Mouse (Mus musculus) heart, embryonic 12.5 days (tissue): ENCODE measurements around the gene Pwwp2b. TPM values are rescaled to one million over a fixed set of nuclear protein-coding genes. Genes with fewer than 3 reads are reported as not detected.
A peak's percentile ranks its signal among the peaks of the same experiment; 100 is the strongest.

Experiments used
- ATAC-seq: fragments of 200-750 bp; cut with Nextera tagmentation; 2 replicates; pipeline ENCODE4 v1.8.0; 2017; ENCODE audit warnings: moderate TSS enrichment, moderate library complexity; ENCODE audit not compliant: insufficient number of reproducible peaks, low FRiP score
- H3K27ac ChIP-seq: fragments of 300-500 bp; sonication (generic); 2 replicates; pipeline ENCODE4 v1.5.1; 2016; ENCODE audit warnings: mild to moderate bottlenecking, moderate library complexity; ENCODE audit not compliant: poor library complexity, severe bottlenecking
- H3K27me3 ChIP-seq: fragments of 300-500 bp; sonication (generic); replicated peaks from 2 replicates; pipeline ENCODE4 v1.6.1; 2016; ENCODE audit warnings: mild to moderate bottlenecking, moderate library complexity
- H3K36me3 ChIP-seq: fragments of 300-500 bp; sonication (generic); 2 replicates; pipeline ENCODE4 v1.6.1; 2016; ENCODE audit warnings: mild to moderate bottlenecking, moderate library complexity
- H3K4me1 ChIP-seq: fragments of 300-500 bp; sonication (generic); replicated peaks from 2 replicates; pipeline ENCODE4 v1.6.1; 2016; ENCODE audit warnings: mild to moderate bottlenecking
- H3K4me2 ChIP-seq: fragments of 300-500 bp; sonication (generic); 2 replicates; pipeline ENCODE4 v1.6.1; 2016; ENCODE audit warnings: mild to moderate bottlenecking, moderate library complexity
- H3K4me3 ChIP-seq: fragments of 300-500 bp; sonication (generic); 2 replicates; pipeline ENCODE4 v1.5.1; 2016; ENCODE audit warnings: mild to moderate bottlenecking
- H3K9ac ChIP-seq: fragments of 300-500 bp; sonication (generic); 2 replicates; pipeline ENCODE4 v1.6.1; 2016; ENCODE audit warnings: mild to moderate bottlenecking, moderate library complexity
- H3K9me3 ChIP-seq: fragments of 300-500 bp; sonication (generic); replicated peaks from 2 replicates; pipeline ENCODE4 v1.6.1; 2016; ENCODE audit warnings: mild to moderate bottlenecking, moderate library complexity
- WGBS: fragments of 180-500 bp; shearing (Covaris S2); methylation state at CpG from one replicate; pipeline ENCODE4 v1.1.7; 2016; 5-methylcytosine and 5-hydroxymethylcytosine counted together
- polyA plus RNA-seq: library from polyadenylated mRNA; unstranded; fragments of >200 nt; fragmentation: Nextera tagmentation; extraction: Ambion mirVana; gene quantifications from 2 replicates; pipeline ENCODE4 v1.2.1, GENCODE M21; 2016

Gene Pwwp2b
- polyA plus RNA-seq, 1 experiment from 2014 or later: 8.0 TPM

- 17% methylated on average over 2 of the region's 2 CpGs for WGBS
- Histone ChIP-seq H3K9ac (no peak overlapping the region), H3K27ac (no peak overlapping the region), H3K4me2 (no peak overlapping the region), H3K4me3 (no peak overlapping the region), H3K4me1 (peaks cover 32% of the 10 kb centered on the region), H3K9me3 (no peaks in the 10 kb centered on the region), H3K36me3 (no peaks in the 10 kb centered on the region), H3K27me3 (no peaks in the 10 kb centered on the region)
- no peak for ATAC-seq
These were observed 32.9 kb downstream of the Pwwp2b start for GRCm38 (mm10) chr7:139281195-139281594.

- Histone ChIP-seq H3K36me3 (no peaks in the 10 kb centered on the region), H3K9ac (no peak overlapping the region), H3K4me2 (no peak overlapping the region), H3K4me1 (peaks cover 32% of the 10 kb centered on the region), H3K27me3 (no peaks in the 10 kb centered on the region), H3K4me3 (no peak overlapping the region), H3K9me3 (no peaks in the 10 kb centered on the region), H3K27ac (no peak overlapping the region)
- 78% methylated on average over 3 of the region's 3 CpGs for WGBS
- ATAC-seq: no peak
These were observed 33.8 kb downstream of the Pwwp2b start for GRCm38 (mm10) chr7:139282037-139282436.

GRCm38 (mm10) chr7:139285295-139285943 is 37.1 kb downstream of the Pwwp2b start:
- no peak for ATAC-seq
- Histone ChIP-seq H3K4me3 (no peak overlapping the region), H3K27ac (no peak overlapping the region), H3K9me3 (no peaks in the 10 kb centered on the region), H3K4me1 (peaks cover 20% of the 10 kb centered on the region), H3K36me3 (no peaks in the 10 kb centered on the region), H3K4me2 (no peak overlapping the region), H3K27me3 (no peaks in the 10 kb centered on the region), H3K9ac (no peak overlapping the region)
- WGBS: 70% methylated on average over 16 of the region's 16 CpGs

- Histone ChIP-seq H3K4me2 (no peak overlapping the region), H3K9me3 (no peaks in the 10 kb centered on the region), H3K36me3 (no peaks in the 10 kb centered on the region), H3K4me1 (peaks cover 7% of the 10 kb centered on the region; the same call in 1 of the 2 replicates), H3K27ac (no peak overlapping the region), H3K9ac (no peak overlapping the region), H3K27me3 (no peaks in the 10 kb centered on the region), H3K4me3 (no peak overlapping the region)
- WGBS: 57% methylated on average over 7 of the region's 7 CpGs
- ATAC-seq: no peak
These were observed 40.3 kb downstream of the Pwwp2b start for GRCm38 (mm10) chr7:139288540-139288939.

- H3K9me3 ChIP-seq: no peaks in the 10 kb centered on the region
- H3K36me3 ChIP-seq: no peaks in the 10 kb centered on the region
- no peak overlapping the region for H3K27ac ChIP-seq
- H3K9ac ChIP-seq: no peak overlapping the region
- H3K4me2 ChIP-seq: no peak overlapping the region
- H3K4me3 ChIP-seq: no peak overlapping the region
- no peak for ATAC-seq
- no peaks in the 10 kb centered on the region for H3K27me3 ChIP-seq
- WGBS: 60% methylated on average over 4 of the region's 4 CpGs
- peaks cover 26% of the 10 kb centered on the region for H3K4me1 ChIP-seq
These were observed 45.1 kb downstream of the Pwwp2b start for GRCm38 (mm10) chr7:139293350-139293749.

GRCm38 (mm10) chr7:139294076-139294475 is 45.8 kb downstream of the Pwwp2b start:
- H3K4me2 ChIP-seq: no peak overlapping the region
- no peak overlapping the region for H3K9ac ChIP-seq
- H3K4me1 ChIP-seq: peaks cover 26% of the 10 kb centered on the region
- H3K27ac ChIP-seq: no peak overlapping the region
- no peak for ATAC-seq
- no peak overlapping the region for H3K4me3 ChIP-seq
- WGBS: 86% methylated on average over 5 of the region's 5 CpGs
- H3K27me3 ChIP-seq: no peaks in the 10 kb centered on the region
- no peaks in the 10 kb centered on the region for H3K36me3 ChIP-seq
- no peaks in the 10 kb centered on the region for H3K9me3 ChIP-seq

- WGBS: 73% methylated on average over 1 of the region's 1 CpGs
- no peak overlapping the region for H3K9ac ChIP-seq
- no peaks in the 10 kb centered on the region for H3K36me3 ChIP-seq
- ATAC-seq: peak; percentile 5; the same call in 1 of the 2 replicates
- peaks cover 30% of the 10 kb centered on the region for H3K4me1 ChIP-seq
- no peak overlapping the region for H3K4me3 ChIP-seq
- H3K27ac ChIP-seq: no peak overlapping the region
- no peaks in the 10 kb centered on the region for H3K27me3 ChIP-seq
- H3K4me2 ChIP-seq: no peak overlapping the region
- no peaks in the 10 kb centered on the region for H3K9me3 ChIP-seq
These were observed 47.4 kb downstream of the Pwwp2b start for GRCm38 (mm10) chr7:139295653-139296052.

- 66% methylated on average over 10 of the region's 10 CpGs for WGBS
- H3K27me3 ChIP-seq: no peaks in the 10 kb centered on the region
- no peak overlapping the region for H3K4me2 ChIP-seq
- H3K9me3 ChIP-seq: no peaks in the 10 kb centered on the region
- no peak overlapping the region for H3K4me3 ChIP-seq
- H3K27ac ChIP-seq: no peak overlapping the region; the same call in 1 of the 2 replicates
- H3K4me1 ChIP-seq: peaks cover 34% of the 10 kb centered on the region
- ATAC-seq: no peak
- peak overlapping the region; percentile 8; the same call in 1 of the 2 replicates for H3K9ac ChIP-seq
- H3K36me3 ChIP-seq: no peaks in the 10 kb centered on the region
These were observed 48.3 kb downstream of the Pwwp2b start for GRCm38 (mm10) chr7:139296552-139297100.

GRCm38 (mm10) chr7:139298446-139298845 is 50.2 kb downstream of the Pwwp2b start:
- no peaks in the 10 kb centered on the region for H3K27me3 ChIP-seq
- WGBS: 38% methylated on average over 4 of the region's 4 CpGs
- H3K4me1 ChIP-seq: peaks cover 50% of the 10 kb centered on the region
- no peak overlapping the region for H3K4me2 ChIP-seq
- H3K4me3 ChIP-seq: no peak overlapping the region
- H3K9me3 ChIP-seq: no peaks in the 10 kb centered on the region
- H3K36me3 ChIP-seq: no peaks in the 10 kb centered on the region
- H3K9ac ChIP-seq: no peak overlapping the region
- H3K27ac ChIP-seq: no peak overlapping the region
- no peak for ATAC-seq

- Histone ChIP-seq H3K4me1 (peaks cover 59% of the 10 kb centered on the region), H3K9me3 (no peaks in the 10 kb centered on the region), H3K9ac (no peak overlapping the region), H3K36me3 (no peaks in the 10 kb centered on the region), H3K4me2 (peak overlapping the region; percentile 44), H3K27ac (no peak overlapping the region), H3K27me3 (no peaks in the 10 kb centered on the region), H3K4me3 (no peak overlapping the region)
- ATAC-seq: no peak
- WGBS: 21% methylated on average over 8 of the region's 8 CpGs
These were observed 51.1 kb downstream of the Pwwp2b start for GRCm38 (mm10) chr7:139299424-139299823.

GRCm38 (mm10) chr7:139300423-139300822 is 52.1 kb downstream of the Pwwp2b start:
- Histone ChIP-seq H3K36me3 (no peaks in the 10 kb centered on the region), H3K27ac (no peak overlapping the region), H3K27me3 (no peaks in the 10 kb centered on the region), H3K4me3 (no peak overlapping the region), H3K4me1 (peaks cover 58% of the 10 kb centered on the region), H3K4me2 (no peak overlapping the region), H3K9me3 (no peaks in the 10 kb centered on the region), H3K9ac (no peak overlapping the region)
- 59% methylated on average over 7 of the region's 7 CpGs for WGBS
- ATAC-seq: no peak

- no peaks in the 10 kb centered on the region for H3K36me3 ChIP-seq
- H3K27ac ChIP-seq: no peak overlapping the region
- no peak overlapping the region for H3K4me3 ChIP-seq
- no peak overlapping the region for H3K9ac ChIP-seq
- ATAC-seq: no peak
- peaks cover 47% of the 10 kb centered on the region for H3K4me1 ChIP-seq
- no peaks in the 10 kb centered on the region for H3K9me3 ChIP-seq
- 20% methylated on average over 8 of the region's 8 CpGs for WGBS
- no peaks in the 10 kb centered on the region for H3K27me3 ChIP-seq
- H3K4me2 ChIP-seq: no peak overlapping the region
These were observed 53.2 kb downstream of the Pwwp2b start for GRCm38 (mm10) chr7:139301505-139301904.
